Mouse (Mus musculus) thymus, adult 2 months (tissue): ENCODE measurements around the gene Tma7.

Experiments used
- CTCF ChIP-seq: fragments of 200-500 bp; IDR thresholded peaks from 2 replicates; pipeline ENCODE4 v1.5.1; 2012; ENCODE audit warnings: mild to moderate bottlenecking, control low read depth, low read length, moderate library complexity, borderline replicate concordance; ENCODE audit not compliant: control insufficient read depth, poor library complexity, insufficient read depth; ENCODE audit errors: extremely low read depth
- POLR2A ChIP-seq: fragments of 200-500 bp; IDR thresholded peaks from 2 replicates; pipeline ENCODE4 v1.6.1; 2012; ENCODE audit warnings: mild to moderate bottlenecking, low read length, control low read depth, moderate library complexity; ENCODE audit not compliant: control insufficient read depth, poor library complexity, insufficient read depth; ENCODE audit errors: extremely low read depth

- no peak for TF ChIP-seq CTCF
- no peak for TF ChIP-seq POLR2A
Measured at GRCm38 (mm10) chr9:109090446-109090845, 8.1 kb upstream of the Tma7 start.
